Mouse (Mus musculus) thymus, adult 2 months (tissue): ENCODE data around the gene Glb1l. TPM values are rescaled to one million over a fixed set of nuclear protein-coding genes. Genes with fewer than 3 reads are reported as not detected.
A peak's percentile ranks its signal among the peaks of the same experiment; 100 is the strongest.

Experiments
- DNase-seq: peaks from one replicate; pipeline ENCODE4 v3.0.0; 2021
- H3K27ac ChIP-seq: fragments of 200-500 bp; 2 replicates; pipeline ENCODE4 v1.5.1; 2012; ENCODE audit warnings: low read length, control low read depth; ENCODE audit not compliant: control insufficient read depth, insufficient read depth
- H3K27me3 ChIP-seq: fragments of 200-500 bp; 2 replicates; pipeline ENCODE4 v1.6.1; 2012; ENCODE audit warnings: mild to moderate bottlenecking, low read length, moderate library complexity, mixed read lengths; ENCODE audit not compliant: control insufficient read depth, insufficient read depth
- H3K36me3 ChIP-seq: fragments of 200-500 bp; 2 replicates; pipeline ENCODE4 v1.6.1; 2012; ENCODE audit warnings: mild to moderate bottlenecking, low read length, moderate library complexity; ENCODE audit not compliant: control insufficient read depth, insufficient read depth
- H3K4me1 ChIP-seq: fragments of 200-500 bp; replicated peaks from 2 replicates; pipeline ENCODE4 v1.6.1; 2012; ENCODE audit warnings: low read length; ENCODE audit not compliant: control insufficient read depth, insufficient read depth
- H3K4me3 ChIP-seq: fragments of 200-500 bp; 2 replicates; pipeline ENCODE4 v1.5.1; 2012; ENCODE audit warnings: mild to moderate bottlenecking, low read length, control low read depth, moderate library complexity; ENCODE audit not compliant: control insufficient read depth, insufficient read depth
- CTCF ChIP-seq: fragments of 200-500 bp; IDR thresholded peaks from 2 replicates; pipeline ENCODE4 v1.5.1; 2012; ENCODE audit warnings: mild to moderate bottlenecking, control low read depth, low read length, moderate library complexity, borderline replicate concordance; ENCODE audit not compliant: control insufficient read depth, poor library complexity, insufficient read depth; ENCODE audit errors: extremely low read depth
- POLR2A ChIP-seq: fragments of 200-500 bp; IDR thresholded peaks from 2 replicates; pipeline ENCODE4 v1.6.1; 2012; ENCODE audit warnings: mild to moderate bottlenecking, low read length, control low read depth, moderate library complexity; ENCODE audit not compliant: control insufficient read depth, poor library complexity, insufficient read depth; ENCODE audit errors: extremely low read depth
- WGBS: fragments of 180-500 bp; shearing (Covaris S2); methylation state at CpG from one replicate; pipeline ENCODE4 v1.1.7; 2018; 5-methylcytosine and 5-hydroxymethylcytosine counted together
- polyA plus RNA-seq: library from polyadenylated mRNA; depleted of rRNA; stranded (reverse); fragments of >200 nt; gene quantifications from 2 replicates; pipeline ENCODE4 v1.2.3, GENCODE M21; 2012

The Glb1l gene
- polyA plus RNA-seq, 1 experiment, result 14.4 TPM

GRCm38 (mm10) chr1:75251112-75251970 lies 40.7 kb upstream of the Glb1l start:
- H3K27ac ChIP-seq, result no peak overlapping the region
- WGBS, result 4% methylated on average over 22 of the region's 22 CpGs

DNA sequence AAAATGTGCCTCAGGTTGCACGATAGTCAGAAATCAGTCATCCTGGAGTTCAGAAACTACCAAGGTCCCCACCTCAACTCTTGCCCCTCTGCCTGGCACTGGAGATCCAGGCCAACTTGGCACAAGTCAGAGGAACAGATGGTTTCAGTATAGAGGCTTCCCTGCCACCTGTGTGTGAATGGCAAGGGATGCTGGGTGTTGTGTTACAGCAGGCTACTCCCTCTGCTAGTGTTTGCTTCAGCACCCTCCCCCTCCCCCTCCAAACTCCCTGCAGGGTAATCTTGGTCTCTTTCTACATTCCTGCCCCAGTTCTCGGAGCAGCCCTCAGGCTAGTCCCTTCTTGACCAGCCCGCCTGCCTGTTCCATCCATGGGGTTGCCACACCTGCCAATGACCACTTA lies 39.9 kb upstream of the Glb1l start:
- no peak overlapping the region for H3K27ac ChIP-seq
- no peak for DNase-seq
- H3K27me3 ChIP-seq, result no peaks in the 10 kb centered on the region
- peaks cover 37% of the 10 kb centered on the region for H3K4me1 ChIP-seq
- no peak for TF ChIP-seq POLR2A
- no peak for TF ChIP-seq CTCF
- no peak overlapping the region for H3K4me3 ChIP-seq
- WGBS, result 89% methylated on average over 3 of the region's 3 CpGs
- no peaks in the 10 kb centered on the region for H3K36me3 ChIP-seq

More at GRCm38 (mm10) chr1:75251112-75251970, 40.7 kb upstream of the Glb1l start:
- Histone ChIP-seq H3K36me3 (no peaks in the 10 kb centered on the region), H3K4me1 (peaks cover 38% of the 10 kb centered on the region), H3K4me3 (peak overlapping the region; percentile 30), H3K27me3 (no peaks in the 10 kb centered on the region)
- TF ChIP-seq POLR2A (0 out of 2 replicates have a peak, but pooled peaks have one; percentile 17), CTCF (peak; percentile 94)
- DNase-seq, result peak; percentile 89

DNA sequence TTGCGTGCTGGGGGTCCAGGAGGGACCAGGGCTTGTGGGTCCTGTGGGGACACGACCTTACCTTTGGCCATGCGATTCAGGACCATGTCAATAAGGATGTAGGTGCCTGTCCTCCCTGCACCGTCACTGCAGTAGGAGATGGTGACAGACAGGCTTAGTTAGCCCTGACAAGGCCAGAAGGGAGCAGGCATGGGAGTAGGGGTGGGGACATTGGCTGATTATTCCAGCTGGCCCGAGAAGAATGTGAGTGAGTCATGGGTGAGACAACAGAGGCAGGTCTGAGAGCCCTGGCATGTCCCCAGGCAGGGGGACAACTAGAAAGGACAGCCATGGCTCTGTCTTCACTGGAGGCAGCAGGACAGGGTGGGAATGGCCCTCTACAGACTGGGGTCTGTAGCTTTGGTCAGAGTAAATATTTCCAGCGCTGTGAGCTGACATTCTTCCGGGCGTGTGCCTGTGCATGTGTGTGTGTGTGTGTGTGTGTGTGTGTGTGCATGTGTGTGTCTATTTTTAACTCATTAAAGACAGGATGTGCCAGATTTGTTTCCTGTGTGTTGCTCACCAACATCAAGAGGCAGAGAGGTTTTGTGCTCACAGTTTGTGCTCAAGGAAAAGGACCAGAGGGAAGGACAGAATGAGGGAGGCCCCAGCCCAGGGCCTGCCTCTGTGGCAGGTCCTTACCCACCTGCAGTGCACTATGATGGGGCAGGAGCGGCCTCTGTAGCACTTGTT lies 37.6 kb upstream of the Glb1l start:
- Histone ChIP-seq H3K4me3 (no peak overlapping the region), H3K36me3 (no peaks in the 10 kb centered on the region), H3K27ac (no peak overlapping the region), H3K4me1 (peaks cover 22% of the 10 kb centered on the region), H3K27me3 (no peaks in the 10 kb centered on the region)
- WGBS, result 65% methylated on average over 9 of the region's 9 CpGs
- TF ChIP-seq POLR2A, result no peak
- no peak for TF ChIP-seq CTCF
- no peak for DNase-seq

DNA sequence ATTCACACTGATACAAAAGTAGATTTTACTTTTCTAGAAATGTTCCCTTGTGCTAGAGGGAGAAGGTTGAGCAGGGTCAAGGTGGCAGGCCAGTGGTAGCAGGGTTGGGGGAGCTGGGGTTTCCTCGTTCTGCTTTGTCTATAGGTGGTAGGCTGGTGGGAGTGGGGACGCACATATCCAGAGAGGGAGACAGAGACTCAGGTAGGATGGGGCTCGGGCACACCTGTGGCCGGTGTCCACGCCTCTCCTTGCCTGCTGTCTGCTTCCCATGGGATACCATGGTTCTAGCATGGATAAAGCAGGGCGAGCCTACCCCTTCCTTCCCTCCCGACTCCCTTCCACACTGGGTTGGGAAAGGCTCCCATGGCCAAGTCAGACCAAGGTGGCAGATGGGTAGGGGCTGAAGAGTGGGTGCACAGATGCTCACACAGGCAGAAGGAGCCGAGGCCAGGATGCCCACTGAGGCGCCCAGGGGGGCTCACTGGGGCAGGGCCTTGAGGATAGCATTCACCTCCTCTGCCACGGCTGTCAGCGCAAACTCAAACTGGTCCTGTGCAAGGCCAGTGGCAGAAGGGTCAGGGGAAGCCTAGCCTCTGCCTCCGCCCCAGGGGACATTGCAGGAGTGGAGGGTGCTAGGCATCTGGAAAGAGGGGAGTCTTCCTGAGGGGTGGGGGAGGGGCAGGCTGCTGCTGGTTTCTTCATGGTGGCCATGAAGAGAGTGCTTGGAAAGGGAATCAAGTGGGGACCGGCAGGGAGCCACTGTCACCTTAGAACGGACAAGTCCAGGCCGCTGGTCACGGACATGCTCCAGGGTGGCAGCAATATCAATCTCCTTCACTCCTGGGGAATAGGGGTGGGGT lies 36.7 kb upstream of the Glb1l start:
- Histone ChIP-seq H3K27ac (no peak overlapping the region), H3K36me3 (no peaks in the 10 kb centered on the region), H3K4me3 (no peak overlapping the region), H3K4me1 (peaks cover 22% of the 10 kb centered on the region), H3K27me3 (no peaks in the 10 kb centered on the region)
- DNase-seq, result no peak
- 94% methylated on average over 16 of the region's 16 CpGs for WGBS
- TF ChIP-seq CTCF, result no peak
- TF ChIP-seq POLR2A, result no peak

GRCm38 (mm10) chr1:75244836-75245235 lies 34.2 kb upstream of the Glb1l start:
- H3K36me3 ChIP-seq, result no peaks in the 10 kb centered on the region

DNA sequence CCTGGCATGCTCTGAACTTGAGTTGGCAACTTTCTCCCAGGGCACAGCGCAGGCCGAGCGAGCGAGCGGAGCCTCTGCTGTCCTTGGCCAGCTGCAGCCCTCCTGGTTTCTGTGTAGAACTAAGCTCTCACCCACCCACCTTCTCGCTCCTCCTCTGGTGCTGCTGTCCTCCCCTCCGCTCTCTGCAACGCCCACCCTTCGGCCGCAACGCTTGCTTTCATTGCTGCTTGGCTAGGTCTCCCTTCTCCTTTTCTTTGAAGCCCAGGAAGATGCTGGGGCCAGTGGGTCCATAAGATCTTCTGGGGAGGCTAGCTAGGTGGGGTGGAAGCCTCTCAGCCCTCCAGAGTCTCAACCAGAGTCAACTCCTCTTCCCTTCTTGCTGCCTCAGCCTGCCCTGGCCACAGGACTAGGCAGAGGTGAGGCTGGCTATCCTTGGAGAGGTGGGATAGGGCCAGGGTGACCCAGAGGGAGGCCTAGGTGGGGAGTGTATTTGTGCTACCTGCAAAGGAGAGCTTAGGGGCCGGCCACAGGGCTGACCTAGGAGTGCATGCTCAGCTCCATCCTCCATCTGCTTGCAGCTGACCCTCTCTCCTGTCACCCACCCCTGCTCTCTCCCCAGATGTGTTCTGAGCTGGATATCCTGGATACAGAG lies 33.7 kb upstream of the Glb1l start:
- WGBS, result 98% methylated on average over 12 of the region's 12 CpGs
- no peak for DNase-seq
- TF ChIP-seq CTCF (no peak), POLR2A (no peak)
- no peak overlapping the region for H3K27ac ChIP-seq
- peaks cover 9% of the 10 kb centered on the region for H3K4me1 ChIP-seq
- H3K4me3 ChIP-seq, result no peak overlapping the region
- no peaks in the 10 kb centered on the region for H3K36me3 ChIP-seq
- no peaks in the 10 kb centered on the region for H3K27me3 ChIP-seq

More at GRCm38 (mm10) chr1:75244836-75245235, 34.2 kb upstream of the Glb1l start:
- Histone ChIP-seq H3K27ac (no peak overlapping the region), H3K27me3 (no peaks in the 10 kb centered on the region), H3K4me3 (no peak overlapping the region), H3K4me1 (peaks cover 9% of the 10 kb centered on the region)
- TF ChIP-seq POLR2A (no peak), CTCF (no peak)
- DNase-seq, result no peak
- 76% methylated on average over 4 of the region's 4 CpGs for WGBS
